Mouse (Mus musculus): ENCODE data around the gene Ap1g2. TPM values are rescaled to one million over a fixed set of nuclear protein-coding genes. Genes with fewer than 3 reads are reported as not detected.

The Ap1g2 gene
- polyA plus RNA-seq, 1 experiment from 2014 or later = 38.5 TPM

- ATAC-seq (ENCODE audit: insufficient read depth, low FRiP score, low read depth) = no peak
- WGBS = 68% methylated on average over 2 of the region's 2 CpGs
These were observed 5.3 kb upstream of the Ap1g2 start for GRCm38 (mm10) chr14:55111720-55112119.

DNA sequence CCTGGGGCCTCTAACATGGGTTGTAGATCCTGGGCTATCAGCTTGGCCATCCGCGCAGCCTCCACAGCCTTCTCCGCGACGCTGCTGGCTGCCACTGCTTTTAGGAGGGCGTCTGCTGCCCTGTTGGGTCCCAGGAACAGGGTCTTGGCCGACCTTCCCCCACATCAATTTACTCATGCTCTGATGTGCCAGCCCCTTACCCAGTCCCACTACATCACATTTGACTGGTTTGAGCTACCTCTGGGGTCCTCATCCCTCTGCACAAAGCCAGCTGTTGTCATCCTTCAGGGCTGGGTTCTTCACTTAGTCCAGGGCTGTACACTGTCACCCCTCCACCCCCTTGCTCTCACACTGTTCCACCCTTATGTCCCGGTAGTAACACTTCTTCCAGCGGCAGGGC lies 3.7 kb upstream of the Ap1g2 start:
- WGBS = 42% methylated on average over 9 of the region's 9 CpGs
- Histone ChIP-seq H3K27me3 (replicated peaks) (peaks cover 30% of the 10 kb centered on the region), H3K9me3 (no peaks in the 10 kb centered on the region), H3K9ac (no peak overlapping the region), H3K4me2 (no peak overlapping the region), H3K27ac (no peak overlapping the region), H3K4me3 (replicated peaks) (no peak overlapping the region), H3K4me1 (peaks cover 43% of the 10 kb centered on the region), H3K36me3 (no peaks in the 10 kb centered on the region)
- ATAC-seq (ENCODE audit: insufficient read depth, low FRiP score, low read depth) = no peak

More at GRCm38 (mm10) chr14:55111720-55112119, 5.3 kb upstream of the Ap1g2 start:
- no peak overlapping the region for H3K4me2 ChIP-seq
- H3K4me3 ChIP-seq (replicated peaks) = no peak overlapping the region
- no peak overlapping the region for H3K9ac ChIP-seq
- no peaks in the 10 kb centered on the region for H3K9me3 ChIP-seq
- H3K27me3 ChIP-seq (replicated peaks) = peaks cover 44% of the 10 kb centered on the region
- H3K36me3 ChIP-seq = no peaks in the 10 kb centered on the region
- H3K4me1 ChIP-seq = peaks cover 44% of the 10 kb centered on the region
- no peak overlapping the region for H3K27ac ChIP-seq

DNA sequence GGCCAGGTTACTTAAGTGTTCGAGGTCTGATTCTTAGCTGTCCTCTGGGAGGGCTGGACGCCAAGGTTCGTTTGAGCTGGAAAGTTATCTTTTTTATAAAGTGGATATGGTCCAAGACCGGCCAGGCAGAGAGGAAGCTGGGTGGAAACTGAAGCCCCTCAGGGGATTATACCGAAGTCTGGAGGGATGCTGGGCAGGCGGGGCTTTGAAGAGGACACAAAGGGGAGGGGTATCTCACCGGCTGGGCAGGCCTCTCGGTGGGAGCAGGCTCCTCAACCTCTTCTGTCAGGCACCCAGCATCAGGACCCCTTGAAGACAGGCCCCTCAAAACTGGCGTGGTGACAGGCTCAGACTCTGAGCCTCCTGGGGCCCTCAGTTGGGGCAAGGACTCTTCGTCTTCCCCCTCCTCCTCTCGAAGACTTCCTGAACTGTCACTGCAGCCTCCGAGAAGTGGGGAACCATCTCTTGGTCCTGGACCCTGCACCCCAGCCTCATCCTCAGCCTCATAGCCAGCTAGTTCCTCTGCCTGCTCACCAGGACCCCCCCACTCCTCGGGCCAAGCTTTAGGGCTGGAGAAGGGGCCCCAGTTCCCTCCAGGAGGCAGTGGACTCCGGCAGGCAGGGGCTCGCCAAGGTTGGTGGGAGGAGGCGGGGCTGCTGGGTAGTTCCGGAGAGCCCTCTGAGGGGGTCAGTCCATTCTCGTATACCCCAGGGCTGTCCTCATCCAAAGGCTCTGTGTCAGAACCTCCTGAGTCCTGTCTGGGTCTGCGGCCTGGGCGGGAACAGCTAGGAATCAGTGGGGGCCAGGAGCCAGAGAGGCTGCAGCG lies 2.9 kb upstream of the Ap1g2 start:
- Histone ChIP-seq H3K4me3 (replicated peaks) (no peak overlapping the region), H3K27me3 (replicated peaks) (peaks cover 26% of the 10 kb centered on the region), H3K27ac (no peak overlapping the region), H3K4me2 (no peak overlapping the region), H3K9me3 (no peaks in the 10 kb centered on the region), H3K36me3 (no peaks in the 10 kb centered on the region), H3K9ac (no peak overlapping the region), H3K4me1 (peaks cover 41% of the 10 kb centered on the region)
- 15% methylated on average over 21 of the region's 21 CpGs for WGBS
- no peak for ATAC-seq (ENCODE audit: insufficient read depth, low FRiP score, low read depth)

GRCm38 (mm10) chr14:55108202-55108870 lies 1.9 kb upstream of the Ap1g2 start:
- no peak overlapping the region for H3K27ac ChIP-seq

DNA sequence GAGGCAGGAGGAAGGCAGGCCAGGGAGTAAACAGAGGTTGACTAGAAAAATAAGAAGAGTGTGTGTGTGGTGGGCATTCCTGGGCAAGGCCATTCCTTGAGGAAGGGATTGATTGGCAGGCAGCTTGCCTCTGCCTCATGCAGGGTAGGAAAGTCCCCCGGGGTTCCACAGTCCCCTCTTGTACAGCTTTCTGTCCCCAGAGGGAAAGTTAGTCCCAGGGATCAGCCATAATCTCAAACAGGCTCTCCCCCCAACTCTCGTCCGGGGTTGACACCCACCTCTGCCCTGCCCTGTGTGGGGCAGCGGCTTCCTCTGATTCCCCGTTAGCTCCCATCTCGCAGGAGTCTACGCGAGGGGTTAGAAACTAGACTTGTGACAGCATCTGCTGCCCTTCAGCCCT lies 597 bp upstream of the Ap1g2 start:
- Histone ChIP-seq H3K27me3 (replicated peaks) (peaks cover 14% of the 10 kb centered on the region; the same call in 1 of the 2 replicates), H3K9me3 (no peaks in the 10 kb centered on the region), H3K4me1 (peaks cover 34% of the 10 kb centered on the region), H3K36me3 (no peaks in the 10 kb centered on the region), H3K27ac (no peak overlapping the region), H3K4me2 (peak overlapping the region; percentile 95; the same call in 1 of the 2 replicates), H3K9ac (no peak overlapping the region), H3K4me3 (replicated peaks) (no peak overlapping the region)
- WGBS = 77% methylated on average over 8 of the region's 8 CpGs
- ATAC-seq (ENCODE audit: insufficient read depth, low FRiP score, low read depth) = no peak

More at GRCm38 (mm10) chr14:55108202-55108870, 1.9 kb upstream of the Ap1g2 start:
- Histone ChIP-seq H3K27me3 (replicated peaks) (peaks cover 17% of the 10 kb centered on the region), H3K9ac (no peak overlapping the region), H3K36me3 (no peaks in the 10 kb centered on the region), H3K9me3 (no peaks in the 10 kb centered on the region), H3K4me3 (replicated peaks) (no peak overlapping the region), H3K4me1 (peaks cover 34% of the 10 kb centered on the region), H3K4me2 (no peak overlapping the region)
- WGBS = 36% methylated on average over 9 of the region's 9 CpGs
- ATAC-seq (ENCODE audit: insufficient read depth, low FRiP score, low read depth) = peak; percentile 14; the same call in 1 of the 2 replicates

DNA sequence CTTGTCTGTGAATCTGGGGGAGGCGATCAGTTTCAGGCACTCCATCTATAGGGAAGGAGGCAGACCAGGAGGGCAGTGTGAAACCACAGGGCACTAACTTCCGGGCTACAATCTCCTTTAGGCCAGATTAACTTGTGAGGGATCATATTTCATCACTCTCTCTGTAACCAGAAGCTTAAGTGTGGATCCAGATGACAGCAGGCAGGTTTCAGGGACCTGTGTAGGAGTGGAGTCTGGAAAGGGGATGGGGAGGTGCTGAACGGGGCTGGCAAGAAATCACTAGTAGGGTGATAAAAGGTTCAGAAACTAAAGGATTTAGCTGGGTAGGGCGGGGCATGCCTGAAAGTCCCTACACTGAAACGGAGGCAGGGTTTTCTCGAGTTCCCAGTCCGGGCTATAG lies 1.0 kb downstream of the Ap1g2 start:
- Histone ChIP-seq H3K27ac (peak overlapping the region; percentile 83), H3K4me3 (replicated peaks) (peak overlapping the region; percentile 56), H3K4me2 (peak overlapping the region; percentile 95), H3K36me3 (peaks cover 6% of the 10 kb centered on the region; the same call in 1 of the 2 replicates), H3K4me1 (peaks cover 34% of the 10 kb centered on the region), H3K9me3 (no peaks in the 10 kb centered on the region), H3K27me3 (replicated peaks) (0 out of 2 replicates have a peak, but pooled peaks cover 5% of the 10 kb centered on the region), H3K9ac (peak overlapping the region; percentile 65; the same call in 1 of the 2 replicates)
- WGBS = 12% methylated on average over 7 of the region's 7 CpGs
- ATAC-seq (ENCODE audit: insufficient read depth, low FRiP score, low read depth) = no peak; the same call in 1 of the 2 replicates

DNA sequence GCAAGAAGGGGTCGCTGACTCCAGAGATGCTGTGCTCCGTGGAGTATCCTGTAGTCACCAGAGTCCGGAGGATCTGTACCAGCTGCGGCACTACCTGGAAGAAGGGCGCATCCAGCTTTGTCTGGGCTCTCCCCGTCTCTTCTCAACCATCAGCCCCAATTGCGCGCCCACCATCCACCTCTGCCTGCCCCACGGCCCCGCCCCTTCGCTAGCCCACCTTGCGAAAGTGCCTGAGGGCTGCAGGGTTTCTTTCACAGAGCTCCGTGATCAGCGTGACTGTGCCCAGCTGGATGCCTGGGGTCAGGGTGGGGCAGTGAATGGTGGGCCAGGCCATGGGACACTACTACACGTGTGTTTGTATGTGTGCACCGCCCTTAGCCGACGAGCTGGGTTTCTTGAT lies 2.0 kb downstream of the Ap1g2 start:
- Histone ChIP-seq H3K4me1 (peaks cover 29% of the 10 kb centered on the region), H3K36me3 (peaks cover 6% of the 10 kb centered on the region; the same call in 1 of the 2 replicates), H3K9ac (no peak overlapping the region), H3K9me3 (no peaks in the 10 kb centered on the region), H3K27ac (no peak overlapping the region), H3K4me2 (no peak overlapping the region), H3K4me3 (replicated peaks) (no peak overlapping the region), H3K27me3 (replicated peaks) (no peaks in the 10 kb centered on the region)
- no peak for ATAC-seq (ENCODE audit: insufficient read depth, low FRiP score, low read depth)
- WGBS = 80% methylated on average over 18 of the region's 18 CpGs

DNA sequence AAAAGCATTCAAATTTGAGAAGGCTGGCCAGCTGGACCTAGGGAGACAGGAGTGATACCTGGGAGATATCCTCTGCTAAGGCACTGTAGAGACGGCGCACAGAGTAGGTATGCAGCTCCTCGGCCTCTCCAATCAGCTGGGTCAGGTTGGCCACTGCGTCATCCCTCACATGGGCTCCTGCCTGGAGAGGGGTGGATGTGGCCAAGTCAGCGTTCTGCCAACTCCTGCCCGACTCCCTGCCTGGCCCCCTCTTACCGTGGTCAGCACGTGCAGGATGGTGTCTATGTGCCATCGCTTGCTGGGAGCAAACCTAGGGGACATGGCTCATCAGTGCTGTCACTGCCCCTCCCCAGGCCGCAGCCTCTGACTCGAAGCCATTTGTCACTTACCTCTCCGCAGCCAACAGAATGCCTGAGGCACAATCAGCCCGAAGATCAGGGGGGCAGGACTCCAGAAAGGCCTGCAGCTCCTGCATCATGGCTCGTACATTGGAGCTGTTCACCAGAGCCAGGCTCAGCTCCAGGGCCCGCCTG lies 4.1 kb downstream of the Ap1g2 start:
- no peak for ATAC-seq (ENCODE audit: insufficient read depth, low FRiP score, low read depth)
- no peak overlapping the region for H3K4me2 ChIP-seq
- H3K27ac ChIP-seq = no peak overlapping the region
- H3K4me3 ChIP-seq (replicated peaks) = no peak overlapping the region
- H3K27me3 ChIP-seq (replicated peaks) = no peaks in the 10 kb centered on the region
- no peaks in the 10 kb centered on the region for H3K9me3 ChIP-seq
- WGBS = 76% methylated on average over 15 of the region's 15 CpGs
- no peak overlapping the region for H3K9ac ChIP-seq
- peaks cover 21% of the 10 kb centered on the region for H3K4me1 ChIP-seq
- H3K36me3 ChIP-seq = peaks cover 6% of the 10 kb centered on the region; the same call in 1 of the 2 replicates

DNA sequence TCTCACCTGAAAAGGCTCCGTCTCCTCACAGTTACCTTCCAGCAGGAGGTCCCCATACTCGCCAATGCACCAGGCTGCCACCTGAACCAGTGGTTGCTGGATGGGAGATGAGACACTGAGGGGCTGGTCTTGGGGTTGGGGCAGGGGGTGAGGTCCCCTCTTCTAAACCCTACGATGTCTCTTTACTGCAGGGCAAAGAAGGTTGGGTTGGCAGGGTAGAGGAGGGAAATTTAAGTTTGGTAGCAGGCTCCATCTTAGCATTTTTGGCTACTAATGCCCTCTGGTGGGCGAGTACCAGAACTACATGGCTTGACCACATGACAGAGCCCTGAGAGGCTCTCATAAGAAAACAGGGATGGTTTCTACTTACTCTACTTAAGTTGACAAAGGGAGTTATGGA lies 4.8 kb downstream of the Ap1g2 start:
- 53% methylated on average over 4 of the region's 4 CpGs for WGBS
- ATAC-seq (ENCODE audit: insufficient read depth, low FRiP score, low read depth) = no peak
- Histone ChIP-seq H3K4me2 (no peak overlapping the region), H3K4me3 (replicated peaks) (no peak overlapping the region), H3K4me1 (peaks cover 24% of the 10 kb centered on the region), H3K36me3 (peaks cover 6% of the 10 kb centered on the region; the same call in 1 of the 2 replicates), H3K9ac (no peak overlapping the region), H3K27me3 (replicated peaks) (no peaks in the 10 kb centered on the region), H3K27ac (no peak overlapping the region), H3K9me3 (no peaks in the 10 kb centered on the region)

GRCm38 (mm10) chr14:55098067-55098466 lies 8.3 kb downstream of the Ap1g2 start:
- Histone ChIP-seq H3K4me1 (peaks cover 19% of the 10 kb centered on the region), H3K36me3 (peaks cover 6% of the 10 kb centered on the region; the same call in 1 of the 2 replicates), H3K9ac (no peak overlapping the region), H3K27me3 (replicated peaks) (no peaks in the 10 kb centered on the region), H3K27ac (0 out of 2 replicates have a peak overlapping the region, but pooled peaks have one; percentile 11), H3K4me2 (no peak overlapping the region), H3K9me3 (no peaks in the 10 kb centered on the region), H3K4me3 (replicated peaks) (no peak overlapping the region)
- 63% methylated on average over 4 of the region's 4 CpGs for WGBS
- ATAC-seq (ENCODE audit: insufficient read depth, low FRiP score, low read depth) = no peak

- Histone ChIP-seq H3K4me3 (replicated peaks) (no peak overlapping the region), H3K27ac (0 out of 2 replicates have a peak overlapping the region, but pooled peaks have one; percentile 11), H3K9me3 (no peaks in the 10 kb centered on the region), H3K9ac (no peak overlapping the region), H3K27me3 (replicated peaks) (no peaks in the 10 kb centered on the region), H3K4me2 (no peak overlapping the region), H3K4me1 (peaks cover 19% of the 10 kb centered on the region), H3K36me3 (peaks cover 6% of the 10 kb centered on the region; the same call in 1 of the 2 replicates)
- WGBS = 70% methylated on average over 10 of the region's 10 CpGs
- no peak for ATAC-seq (ENCODE audit: insufficient read depth, low FRiP score, low read depth)
These were observed 8.7 kb downstream of the Ap1g2 start for GRCm38 (mm10) chr14:55097646-55098045.
